Mouse (Mus musculus) kidney, embryonic 14.5 days (tissue): Measurements from ENCODE around the gene Hist1h3c. TPM values are rescaled to one million over a fixed set of nuclear protein-coding genes. Genes with fewer than 3 reads are reported as not detected.

Source experiments
- ATAC-seq: fragments of 200-750 bp; cut with Nextera tagmentation; 2 replicates; pipeline ENCODE4 v1.8.0; 2017; ENCODE audit warnings: moderate number of reproducible peaks, mild to moderate bottlenecking, moderate TSS enrichment, moderate library complexity; ENCODE audit not compliant: low FRiP score, low TSS enrichment
- H3K27ac ChIP-seq: fragments of 300-500 bp; sonication (generic); 2 replicates; pipeline ENCODE4 v1.5.1; 2014; ENCODE audit warnings: low read depth, mild to moderate bottlenecking, low read length, moderate library complexity, mixed read lengths
- H3K27me3 ChIP-seq: fragments of 300-500 bp; sonication (generic); 2 replicates; pipeline ENCODE4 v1.6.1; 2014; ENCODE audit warnings: mild to moderate bottlenecking, low read length; ENCODE audit not compliant: control insufficient read depth, insufficient read depth
- H3K36me3 ChIP-seq: fragments of 300-500 bp; sonication (generic); 2 replicates; pipeline ENCODE4 v1.6.1; 2014; ENCODE audit warnings: low read length, mixed read lengths; ENCODE audit not compliant: control insufficient read depth, insufficient read depth
- H3K4me1 ChIP-seq: fragments of 300-500 bp; sonication (generic); 2 replicates; pipeline ENCODE4 v1.6.1; 2014; ENCODE audit warnings: low read length, mixed read lengths; ENCODE audit not compliant: control insufficient read depth, insufficient read depth
- H3K4me2 ChIP-seq: fragments of 300-500 bp; sonication (generic); replicated peaks from 2 replicates; pipeline ENCODE4 v1.6.1; 2014; ENCODE audit warnings: low read depth, mild to moderate bottlenecking, low read length
- H3K4me3 ChIP-seq: fragments of 300-500 bp; sonication (generic); 2 replicates; pipeline ENCODE4 v1.5.1; 2014; ENCODE audit warnings: mild to moderate bottlenecking, low read length
- H3K9ac ChIP-seq: fragments of 300-500 bp; sonication (generic); 2 replicates; pipeline ENCODE4 v1.6.1; 2014; ENCODE audit warnings: low read depth, mild to moderate bottlenecking, low read length, moderate library complexity
- H3K9me3 ChIP-seq: fragments of 300-500 bp; sonication (generic); 2 replicates; pipeline ENCODE4 v1.6.1; 2016; ENCODE audit warnings: low read length; ENCODE audit not compliant: control insufficient read depth
- WGBS: fragments of 180-500 bp; shearing (Covaris S2); extraction: QIAGEN DNeasy Blood & Tissue Kit; methylation state at CpG from one replicate; pipeline ENCODE4 v1.1.7; 2014; 5-methylcytosine and 5-hydroxymethylcytosine counted together
- microRNA-seq: library from miRNA; unstranded; fragments of <30 nt; microRNA quantifications from one replicate; pipeline ENCODE4, GENCODE M21; 2016
- polyA plus RNA-seq: library from polyadenylated mRNA; unstranded; fragments of >200 nt; fragmentation: Nextera tagmentation; extraction: Ambion mirVana; gene quantifications from 2 replicates; pipeline ENCODE4 v1.2.1, GENCODE M21; 2014

Gene Hist1h3c
- polyA plus RNA-seq, 1 experiment from 2014 or later: 12.7 TPM

GRCm38 (mm10) chr13:23696061-23696474 is 49.3 kb downstream of the Hist1h3c start:
- Histone ChIP-seq H3K36me3 (no peaks in the 10 kb centered on the region), H3K4me3 (no peak overlapping the region), H3K9me3 (no peaks in the 10 kb centered on the region), H3K27ac (no peak overlapping the region), H3K4me2 (no peak overlapping the region), H3K4me1 (0 out of 2 replicates have a peak, but pooled peaks cover 6% of the 10 kb centered on the region), H3K9ac (no peak overlapping the region), H3K27me3 (no peaks in the 10 kb centered on the region)
- no peak for ATAC-seq
- WGBS: 56% methylated on average over 15 of the region's 15 CpGs

- peaks cover 4% of the 10 kb centered on the region; the same call in 1 of the 2 replicates for H3K36me3 ChIP-seq
- 0 out of 2 replicates have a peak, but pooled peaks cover 6% of the 10 kb centered on the region for H3K4me1 ChIP-seq
- no peak within 1 kb of the TSS for H3K9ac ChIP-seq
- no peak within 1 kb of the TSS for H3K27ac ChIP-seq
- H3K4me2 ChIP-seq: no peak within 1 kb of the TSS
- WGBS: 65% methylated on average over 11 of the region's 13 CpGs
- no peak for ATAC-seq
- H3K27me3 ChIP-seq: no peaks in the 10 kb centered on the region
- H3K4me3 ChIP-seq: no peak within 1 kb of the TSS
- no peaks in the 10 kb centered on the region for H3K9me3 ChIP-seq
These were observed 49.9 kb downstream of the Hist1h3c start, which contains the start of gene Hist1h1t for GRCm38 (mm10) chr13:23695514-23695913. Gene Hist1h1t (plus strand): TSS chr13:23695814.

Small RNAs within 50 kb of the gene (microRNA-seq; reads per million reads assigned to microRNA genes)
- not detected for gene Gm44314
- not detected for gene Gm44484

Other genes starting within 250 kb of the Hist1h3c start
- gene Hist1h4h, start 214.6 kb downstream of the Hist1h3c start, polyA plus RNA-seq: 6.1 and 9.9 TPM in 2 replicates
- 13.8 and 28.7 TPM in 2 replicates for gene Hist1h2af, start 211.7 kb downstream of the Hist1h3c start, polyA plus RNA-seq
- 8.2 and 12.5 TPM in 2 replicates for gene Hist1h3g, start 210.2 kb downstream of the Hist1h3c start, polyA plus RNA-seq
- 1.4 and 2.9 TPM in 2 replicates for gene Hist1h2bh, start 202.2 kb downstream of the Hist1h3c start, polyA plus RNA-seq
- gene Hist1h3f, start 201.6 kb downstream of the Hist1h3c start, polyA plus RNA-seq: 1.2 and 2.0 TPM in 2 replicates
- 1.1 and 2.9 TPM in 2 replicates for gene Hist1h4f, start 194.0 kb downstream of the Hist1h3c start, polyA plus RNA-seq
- 0.70 and 1.2 TPM in 2 replicates for gene Hist1h1d, start 192.3 kb downstream of the Hist1h3c start, polyA plus RNA-seq
- 11.4 and 15.4 TPM in 2 replicates for gene Hist1h3e, start 183.2 kb downstream of the Hist1h3c start, polyA plus RNA-seq
- gene Hist1h2ae, start 174.4 kb downstream of the Hist1h3c start, polyA plus RNA-seq: 114 and 155 TPM in 2 replicates
- gene Hist1h2bg, start 174.2 kb downstream of the Hist1h3c start, polyA plus RNA-seq: 7.9 and 12.9 TPM in 2 replicates
- 6.7 and 10.8 TPM in 2 replicates for gene Hist1h2bf, start 171.4 kb downstream of the Hist1h3c start, polyA plus RNA-seq
- 2.9 and 5.3 TPM in 2 replicates for gene Hist1h2ad, start 171.2 kb downstream of the Hist1h3c start, polyA plus RNA-seq
- gene Hist1h3d, start 169.8 kb downstream of the Hist1h3c start, polyA plus RNA-seq: 12.0 and 14.7 TPM in 2 replicates
- gene Hist1h4d, start 164.0 kb downstream of the Hist1h3c start, polyA plus RNA-seq: 113 and 136 TPM in 2 replicates
- gene Hist1h2be, start 124.5 kb downstream of the Hist1h3c start, polyA plus RNA-seq: 2.9 and 3.1 TPM in 2 replicates
- gene Hist1h1e, start 123.0 kb downstream of the Hist1h3c start, polyA plus RNA-seq: 17.6 and 20.4 TPM in 2 replicates
- gene Hist1h2ac, start 61.7 kb downstream of the Hist1h3c start, polyA plus RNA-seq: 1.3 and 1.9 TPM in 2 replicates
- gene Hist1h2bc, start 61.4 kb downstream of the Hist1h3c start, polyA plus RNA-seq: 54.0 and 60.2 TPM in 2 replicates
- gene Hist1h1t, start 49.8 kb downstream of the Hist1h3c start, polyA plus RNA-seq: not detected in 2 replicates
- gene Hist1h4c, start 47.1 kb downstream of the Hist1h3c start, polyA plus RNA-seq: 9.0 and 15.0 TPM in 2 replicates
- gene Hfe, start 34.7 kb downstream of the Hist1h3c start, polyA plus RNA-seq: 6.0 and 7.6 TPM in 2 replicates
- gene Hist1h1c, start 6.8 kb downstream of the Hist1h3c start, polyA plus RNA-seq: 21.6 and 28.4 TPM in 2 replicates
- 2.7 and 6.8 TPM in 2 replicates for gene Hist1h2bb, start 1.1 kb upstream of the Hist1h3c start, polyA plus RNA-seq
- gene Hist1h2ab, start 5.5 kb upstream of the Hist1h3c start, polyA plus RNA-seq: 70.3 and 91.4 TPM in 2 replicates
- gene Hist1h3b, start 6.7 kb upstream of the Hist1h3c start, polyA plus RNA-seq: 12.5 and 22.2 TPM in 2 replicates
- 7.0 and 9.2 TPM in 2 replicates for gene Hist1h4b, start 11.4 kb upstream of the Hist1h3c start, polyA plus RNA-seq
- gene Hist1h4a, start 15.6 kb upstream of the Hist1h3c start, polyA plus RNA-seq: 1.3 and 1.9 TPM in 2 replicates
- 8.8 and 11.6 TPM in 2 replicates for gene Hist1h3a, start 16.8 kb upstream of the Hist1h3c start, polyA plus RNA-seq
- 3.5 and 6.5 TPM in 2 replicates for gene Hist1h1a, start 18.1 kb upstream of the Hist1h3c start, polyA plus RNA-seq
- not detected in 2 replicates for gene Trim38, start 24.3 kb upstream of the Hist1h3c start, polyA plus RNA-seq
- 0.07 and 0.12 TPM in 2 replicates for gene Slc17a2, start 61.4 kb upstream of the Hist1h3c start, polyA plus RNA-seq
- 0.53 and 1.1 TPM in 2 replicates for gene Slc17a3, start 93.8 kb upstream of the Hist1h3c start, polyA plus RNA-seq
- gene Slc17a1, start 122.1 kb upstream of the Hist1h3c start, polyA plus RNA-seq: 0.47 and 1.6 TPM in 2 replicates
- 2.0 and 2.5 TPM in 2 replicates for gene Slc17a4, start 169.4 kb upstream of the Hist1h3c start, polyA plus RNA-seq
- gene Hist1h2ba, start 188.6 kb upstream of the Hist1h3c start, polyA plus RNA-seq: not detected in 2 replicates
- not detected in 2 replicates for gene Hist1h2aa, start 188.9 kb upstream of the Hist1h3c start, polyA plus RNA-seq
- gene Scgn, start 245.6 kb upstream of the Hist1h3c start, polyA plus RNA-seq: 0.15 TPM in 1 of 2 replicates, not detected in the other